Mouse (Mus musculus): ENCODE results near the gene Pacs1. TPM values are rescaled to one million over a fixed set of nuclear protein-coding genes. Genes with fewer than 3 reads are reported as not detected.

Gene Pacs1
- polyA plus RNA-seq (2017; shearing (Covaris generic)), result 16.5 TPM

GRCm38 (mm10) chr19:5272801-5273733, at the start of gene Pacs1:
Pacs1 (minus strand) TSS chr19:5273119.

GRCm38 (mm10) chr19:5297903-5298800, 25.2 kb upstream of the Pacs1 start, which contains the start of gene Gal3st3:
Gal3st3 (plus strand) TSS chr19:5298331.

GRCm38 (mm10) chr19:5294972-5295735, 22.2 kb upstream of the Pacs1 start, which contains the start of gene Sf3b2:
Sf3b2 (minus strand) TSS chr19:5295455.

GRCm38 (mm10) chr19:5118384-5118698, 154.6 kb downstream of the Pacs1 start, which contains the start of gene Klc2:
Klc2 (minus strand) TSS chr19:5118560.

GRCm38 (mm10) chr19:5106731-5107191, 166.2 kb downstream of the Pacs1 start, which contains the start of gene Rab1b:
Rab1b (minus strand) TSS chr19:5107072.

GRCm38 (mm10) chr19:5098363-5099143, 174.4 kb downstream of the Pacs1 start, which contains the start of gene Cnih2:
Cnih2 (minus strand) TSS chr19:5098521.

GRCm38 (mm10) chr19:5087884-5088728, 184.8 kb downstream of the Pacs1 start, which contains the start of gene Yif1a:
Yif1a (plus strand) TSS chr19:5088538.

GRCm38 (mm10) chr19:5085145-5085863, 187.6 kb downstream of the Pacs1 start, which contains the start of gene Tmem151a:
Tmem151a (minus strand) TSS chr19:5085531.

Other genes with a start within 250 kb of the Pacs1 start
- 2.0 TPM for gene Slc29a2, start 249.3 kb downstream of the Pacs1 start, polyA plus RNA-seq (2017; shearing (Covaris generic))
- gene B4gat1, start 234.3 kb downstream of the Pacs1 start, polyA plus RNA-seq (2017; shearing (Covaris generic)), result 18.7 TPM
- 3.6 TPM for gene AC124502.3, start 234.2 kb downstream of the Pacs1 start, polyA plus RNA-seq (2017; shearing (Covaris generic))
- 81.9 TPM for gene Brms1, start 231.8 kb downstream of the Pacs1 start, polyA plus RNA-seq (2017; shearing (Covaris generic))
- gene Rin1, start 222.6 kb downstream of the Pacs1 start, polyA plus RNA-seq (2017; shearing (Covaris generic)), result 0.26 TPM
- not detected for gene Cd248, start 205.0 kb downstream of the Pacs1 start, polyA plus RNA-seq (2017; shearing (Covaris generic))
- gene Tmem151a, start 187.6 kb downstream of the Pacs1 start, polyA plus RNA-seq (2017; shearing (Covaris generic)), result not detected
- 58.0 TPM for gene Yif1a, start 184.6 kb downstream of the Pacs1 start, polyA plus RNA-seq (2017; shearing (Covaris generic))
- 1.4 TPM for gene Cnih2, start 174.6 kb downstream of the Pacs1 start, polyA plus RNA-seq (2017; shearing (Covaris generic))
- 240 TPM for gene Rab1b, start 166.0 kb downstream of the Pacs1 start, polyA plus RNA-seq (2017; shearing (Covaris generic))
- gene Klc2, start 154.6 kb downstream of the Pacs1 start, polyA plus RNA-seq (2017; shearing (Covaris generic)), result 3.3 TPM
- gene Sf3b2, start 22.3 kb upstream of the Pacs1 start, polyA plus RNA-seq (2017; shearing (Covaris generic)), result 415 TPM
- not detected for gene Gal3st3, start 25.2 kb upstream of the Pacs1 start, polyA plus RNA-seq (2017; shearing (Covaris generic))
- not detected for gene Catsper1, start 62.6 kb upstream of the Pacs1 start, polyA plus RNA-seq (2017; shearing (Covaris generic))
- gene Cst6, start 76.5 kb upstream of the Pacs1 start, polyA plus RNA-seq (2017; shearing (Covaris generic)), result 2.0 TPM
- 58.1 TPM for gene Eif1ad, start 93.6 kb upstream of the Pacs1 start, polyA plus RNA-seq (2017; shearing (Covaris generic))
- gene Banf1, start 94.0 kb upstream of the Pacs1 start, polyA plus RNA-seq (2017; shearing (Covaris generic)), result 305 TPM
- gene Sart1, start 115.6 kb upstream of the Pacs1 start, polyA plus RNA-seq (2017; shearing (Covaris generic)), result 35.0 TPM
- 0.60 TPM for gene Tsga10ip, start 129.4 kb upstream of the Pacs1 start, polyA plus RNA-seq (2017; shearing (Covaris generic))
- gene Drap1, start 151.9 kb upstream of the Pacs1 start, polyA plus RNA-seq (2017; shearing (Covaris generic)), result 75.7 TPM
- 19.2 TPM for gene AI837181, start 152.0 kb upstream of the Pacs1 start, polyA plus RNA-seq (2017; shearing (Covaris generic))
- gene Fosl1, start 174.4 kb upstream of the Pacs1 start, polyA plus RNA-seq (2017; shearing (Covaris generic)), result not detected
- 5.3 TPM for gene Ccdc85b, start 184.8 kb upstream of the Pacs1 start, polyA plus RNA-seq (2017; shearing (Covaris generic))
- 148 TPM for gene Fibp, start 187.5 kb upstream of the Pacs1 start, polyA plus RNA-seq (2017; shearing (Covaris generic))
- gene Ctsw, start 195.4 kb upstream of the Pacs1 start, polyA plus RNA-seq (2017; shearing (Covaris generic)), result 81.4 TPM
- 2.5 TPM for gene Efemp2, start 200.8 kb upstream of the Pacs1 start, polyA plus RNA-seq (2017; shearing (Covaris generic))
- gene Mus81, start 215.3 kb upstream of the Pacs1 start, polyA plus RNA-seq (2017; shearing (Covaris generic)), result 81.3 TPM
- 4,076 TPM for gene Cfl1, start 217.3 kb upstream of the Pacs1 start, polyA plus RNA-seq (2017; shearing (Covaris generic))
- 0.45 TPM for gene 1700020D05Rik, start 230.7 kb upstream of the Pacs1 start, polyA plus RNA-seq (2017; shearing (Covaris generic))
- gene Snx32, start 237.4 kb upstream of the Pacs1 start, polyA plus RNA-seq (2017; shearing (Covaris generic)), result 20.1 TPM

Measured in activated CD4-positive, CD25-positive, alpha-beta regulatory T cell, adult 9 weeks (primary cell).